Mouse (Mus musculus) embryonic stem cell, embryonic (primary cell): ENCODE data around the gene Pcdh9.

Experiments
- CTCF ChIA-PET, 4 experiments: fragments of 300-600 bp in 2 of 4; fragments of 350-600 bp in 2 of 4; sonication (Branson Sonifier 250); formaldehyde crosslinking; loops; one replicate each; lab custom pipeline; 2022; ENCODE audit warnings: inconsistent platforms in 2 of 4; lab: Charles Lee
- POLR2A ChIA-PET, 4 experiments: fragments of 300-600 bp in 2 of 4; fragments of 350-600 bp in 2 of 4; sonication (Branson Sonifier 250); formaldehyde crosslinking; loops; one replicate each; lab custom pipeline; 2022; ENCODE audit warnings: antibody characterized with exemption in 4 of 4, inconsistent platforms in 1 of 4; lab: Charles Lee

Pcdh9 gene

DNA sequence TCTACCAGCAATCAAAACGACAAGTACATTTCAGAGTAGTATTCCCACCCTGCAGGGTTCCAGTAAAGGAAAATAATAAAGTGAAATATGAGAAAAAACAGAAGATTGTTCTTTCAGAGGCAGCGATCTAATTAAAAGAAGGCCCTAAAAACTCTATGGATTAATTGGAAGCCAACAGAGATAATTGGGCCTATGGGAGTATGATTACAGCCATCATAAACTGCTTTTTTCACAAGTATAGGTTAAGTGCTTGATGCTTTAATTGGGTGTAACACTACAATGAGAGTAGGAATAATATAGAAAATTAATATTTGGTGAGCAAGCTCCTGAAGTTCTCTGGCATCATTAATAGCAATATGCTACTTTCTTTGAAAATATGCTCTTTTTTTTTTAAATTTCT lies 448.6 kb downstream of the Pcdh9 start:
- POLR2A ChIA-PET: no interaction called here
- CTCF ChIA-PET: no interaction called here

DNA sequence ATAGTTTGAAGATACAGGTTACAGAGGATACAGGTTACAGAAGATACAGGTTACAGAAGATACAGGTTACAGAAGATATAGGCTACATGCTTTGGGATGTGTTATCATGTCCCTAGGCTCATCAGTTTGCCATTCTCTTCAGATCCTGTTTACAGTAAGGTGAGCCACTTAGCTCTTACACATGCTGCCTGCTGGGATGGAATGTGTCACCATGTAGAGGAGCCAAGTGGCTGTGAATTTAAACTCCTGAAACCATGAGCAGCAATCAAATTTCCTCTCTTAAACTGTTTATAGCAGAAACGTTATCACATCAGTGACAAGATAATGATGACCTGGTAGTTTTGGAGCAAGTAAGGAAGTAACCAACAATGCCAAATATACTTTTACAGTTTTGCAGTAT lies 453.3 kb downstream of the Pcdh9 start:
- POLR2A ChIA-PET: no interaction called here

DNA sequence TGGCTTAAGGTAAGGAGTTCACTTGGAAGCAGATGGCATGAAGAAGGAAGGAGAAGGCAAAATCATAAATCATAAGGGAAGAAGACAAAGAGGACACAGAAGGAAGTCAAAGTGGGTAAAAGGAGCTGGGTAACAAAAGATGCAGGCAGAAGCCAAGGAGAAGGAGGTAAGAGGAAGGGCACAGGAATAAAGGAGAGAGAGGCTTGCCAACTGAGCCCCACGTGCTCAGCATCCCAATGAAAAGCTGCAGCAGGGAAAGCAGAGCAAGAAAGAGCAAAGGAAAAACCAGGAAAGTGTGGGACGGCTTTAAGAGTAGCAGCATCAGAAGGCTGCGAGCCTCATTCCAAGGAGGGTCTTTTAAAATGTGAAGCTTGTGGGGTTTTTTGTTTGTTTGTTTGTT lies 473.7 kb downstream of the Pcdh9 start:
- POLR2A ChIA-PET: interaction anchor here in 1 of 4 experiments (0.6 kb wide), 1 partner anchor 382 kb away, joined by 6 read pairs; no protein-coding TSS in a partner anchor
- CTCF ChIA-PET: no interaction called here

More for the DNA sequence above, 453.3 kb downstream of the Pcdh9 start:
- CTCF ChIA-PET: no interaction called here

DNA sequence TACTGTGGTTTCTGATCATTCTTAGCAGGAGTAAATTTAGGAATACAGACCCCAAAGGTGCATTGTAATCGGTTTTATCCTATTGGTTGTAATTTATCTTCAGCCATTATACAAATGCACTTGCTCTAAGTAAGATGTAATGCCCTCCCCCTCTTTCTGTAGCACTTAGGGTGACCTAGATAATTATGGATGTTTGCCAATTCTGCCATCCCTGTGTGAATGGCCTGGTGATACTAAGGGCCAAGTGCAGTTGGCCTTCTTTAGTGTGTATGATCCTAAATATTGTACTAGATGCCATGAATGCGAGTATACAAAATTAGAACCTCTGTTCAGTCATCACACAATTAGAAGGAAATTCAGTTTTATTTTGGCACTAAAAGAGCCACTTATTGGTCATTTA lies 475.0 kb downstream of the Pcdh9 start:
- CTCF ChIA-PET: no interaction called here
- POLR2A ChIA-PET: no interaction called here

DNA sequence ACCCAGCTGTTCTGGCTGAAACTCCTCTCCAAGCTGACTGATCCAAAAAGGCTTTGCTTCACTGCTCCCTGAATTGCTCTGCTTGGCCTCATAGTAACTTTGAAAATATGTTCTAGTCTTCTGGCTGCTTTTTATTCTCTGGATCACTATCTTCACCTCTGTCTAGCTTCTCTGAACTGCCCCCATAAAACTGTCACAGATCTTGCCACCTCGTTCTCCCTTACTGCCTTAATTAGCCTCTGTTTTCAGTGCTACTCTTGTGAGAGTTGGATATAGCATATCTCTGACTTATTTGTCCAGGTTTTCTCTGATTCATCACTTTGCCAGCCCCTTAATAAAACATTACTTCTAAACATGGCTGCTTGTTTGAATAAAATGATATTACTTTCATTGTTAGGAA lies 481.2 kb downstream of the Pcdh9 start:
- POLR2A ChIA-PET: no interaction called here
- CTCF ChIA-PET: no interaction called here

DNA sequence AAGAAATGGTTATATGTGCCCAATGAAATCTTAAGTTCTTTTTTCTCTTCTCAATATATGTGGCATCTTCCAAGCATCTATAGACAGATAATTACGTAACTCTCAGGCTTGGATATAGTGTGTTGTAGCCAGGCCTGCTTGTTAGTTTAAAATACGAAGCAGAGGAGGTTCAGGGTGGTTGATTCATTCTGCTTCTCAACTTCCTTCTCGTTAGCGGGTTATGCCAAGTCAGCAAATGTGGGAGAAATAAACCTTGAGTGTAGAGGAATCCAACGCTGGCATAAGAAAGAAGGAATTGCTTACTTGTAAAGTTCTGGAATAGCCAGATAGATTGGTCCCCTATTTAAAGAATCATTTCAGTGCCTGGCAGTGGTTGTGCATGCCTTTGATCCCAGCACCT lies 482.7 kb downstream of the Pcdh9 start:
- CTCF ChIA-PET: no interaction called here
- POLR2A ChIA-PET: no interaction called here

DNA sequence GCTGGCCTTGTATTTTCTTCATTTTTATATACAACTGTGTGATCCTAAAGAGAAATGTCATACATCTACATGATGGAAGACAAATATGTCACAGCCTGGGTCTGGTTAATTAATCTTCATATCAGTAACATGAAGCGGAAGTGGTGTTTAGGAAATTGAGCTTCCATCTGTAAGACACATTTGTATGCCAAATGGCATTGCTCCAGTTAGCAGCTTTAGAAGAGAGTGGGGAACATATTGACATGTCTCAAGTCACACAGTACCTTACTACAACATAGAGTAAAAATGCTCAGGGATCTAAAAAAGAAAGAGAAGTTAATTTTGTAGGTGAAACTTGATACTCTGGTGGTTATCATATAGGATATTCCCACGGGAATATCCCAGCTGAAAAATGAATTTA lies 505.4 kb downstream of the Pcdh9 start:
- POLR2A ChIA-PET: no interaction called here
- CTCF ChIA-PET: no interaction called here

DNA sequence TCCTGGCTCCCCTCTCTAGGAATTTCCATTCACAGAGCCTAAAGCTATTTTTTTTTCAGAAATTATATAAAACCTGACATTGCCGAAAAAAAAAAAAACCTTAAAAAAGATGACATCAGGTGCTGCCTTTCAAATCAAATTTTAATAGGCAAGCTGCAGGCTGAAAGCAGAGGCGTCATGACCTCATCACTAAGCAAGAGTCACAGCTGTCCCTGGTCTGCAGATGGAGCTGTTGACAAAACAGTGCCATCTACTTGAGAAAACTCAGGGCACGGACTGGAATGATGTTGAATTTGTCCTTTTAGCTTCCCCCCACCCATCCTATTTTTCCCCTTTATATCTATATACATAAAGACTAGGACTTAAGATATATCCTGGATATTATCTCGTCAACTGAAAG lies 509.3 kb downstream of the Pcdh9 start:
- POLR2A ChIA-PET: no interaction called here
- CTCF ChIA-PET: interaction anchor here in 2 of 4 experiments (0.6 to 0.7 kb wide), 2 partner anchors 444 to 464 kb away, joined by 3 read pairs; no protein-coding TSS in a partner anchor

DNA sequence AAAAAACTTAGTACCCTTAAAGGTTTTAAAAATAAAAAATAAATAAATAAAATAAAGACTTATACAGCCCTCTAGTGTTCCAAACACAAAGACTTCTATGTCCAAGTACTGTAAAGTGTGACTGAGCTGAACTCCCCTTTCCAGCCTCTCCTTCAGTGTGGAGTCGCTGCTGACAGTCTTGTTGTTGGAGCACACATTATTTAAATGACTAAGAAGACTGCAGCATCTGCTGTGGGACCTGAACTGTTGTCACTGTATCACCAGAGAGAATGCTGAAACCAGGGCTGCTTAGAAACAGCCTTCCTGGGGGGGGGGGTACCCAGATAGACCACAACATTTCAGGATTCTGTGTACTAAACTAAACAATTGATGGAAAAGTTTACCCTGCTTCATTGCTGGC lies 509.7 kb downstream of the Pcdh9 start:
- CTCF ChIA-PET: interaction anchor here in 1 of 4 experiments (0.7 kb wide), 1 partner anchor 464 kb away, joined by 3 read pairs; no protein-coding TSS in a partner anchor
- POLR2A ChIA-PET: no interaction called here

DNA sequence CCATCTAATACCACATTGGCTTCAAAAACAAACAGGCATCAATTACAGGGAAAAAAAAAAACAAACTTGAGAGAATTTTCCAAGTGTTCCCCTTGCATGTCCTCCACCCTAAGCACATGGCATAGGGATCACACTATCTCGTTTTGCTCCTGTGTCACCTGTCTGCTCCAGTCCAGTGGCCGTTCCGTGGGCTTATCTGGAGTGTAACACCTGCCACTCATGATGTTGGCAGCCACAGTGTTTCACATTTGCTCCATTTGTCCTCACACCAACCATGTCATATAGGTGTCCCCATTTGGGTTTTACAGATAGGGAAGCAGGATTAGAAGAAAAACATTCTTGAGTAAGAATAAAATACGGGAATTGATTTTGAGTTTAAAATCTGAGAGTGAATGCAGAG lies 514.3 kb downstream of the Pcdh9 start:
- POLR2A ChIA-PET: no interaction called here
- CTCF ChIA-PET: no interaction called here

DNA sequence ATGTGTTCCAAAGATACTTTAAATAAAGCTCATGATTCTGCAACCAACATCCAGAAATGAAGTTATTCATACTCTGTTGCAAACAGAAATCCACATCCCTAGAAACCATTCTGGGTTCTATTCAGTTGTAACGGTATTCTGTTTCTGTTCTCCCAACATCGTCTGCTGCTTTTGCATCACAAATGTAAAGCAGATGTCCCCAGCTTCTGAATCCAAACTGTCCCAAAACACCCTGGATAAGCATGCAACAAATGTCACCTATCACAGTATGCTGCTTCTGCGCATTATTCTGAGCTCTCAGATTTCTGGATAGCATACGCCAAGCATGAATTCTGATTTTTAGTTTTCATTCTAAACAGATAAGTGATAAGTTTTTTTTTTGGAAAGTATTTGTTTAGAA lies 516.3 kb downstream of the Pcdh9 start:
- ChIA-PET POLR2A (no interaction called here), CTCF (no interaction called here)

DNA sequence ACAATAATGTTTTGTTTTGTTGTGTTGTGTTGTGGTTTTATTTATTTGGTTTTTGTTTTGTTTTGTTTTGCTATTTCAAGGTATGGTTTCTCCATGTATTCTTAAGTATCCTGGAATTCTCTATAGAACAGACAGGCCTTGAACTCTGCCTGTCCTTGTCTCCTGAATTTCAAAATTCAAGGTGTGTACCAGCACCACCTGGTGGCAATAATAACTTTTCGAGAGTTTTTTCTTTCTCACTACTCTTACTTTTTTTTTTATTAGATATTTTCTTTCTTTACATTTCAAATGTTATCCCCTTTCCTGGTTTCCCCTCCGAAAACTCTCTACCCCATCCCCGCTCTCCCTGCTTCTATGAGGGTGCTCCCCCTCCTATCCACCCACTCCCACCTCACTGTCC lies 536.3 kb downstream of the Pcdh9 start:
- CTCF ChIA-PET: no interaction called here
- POLR2A ChIA-PET: no interaction called here

DNA sequence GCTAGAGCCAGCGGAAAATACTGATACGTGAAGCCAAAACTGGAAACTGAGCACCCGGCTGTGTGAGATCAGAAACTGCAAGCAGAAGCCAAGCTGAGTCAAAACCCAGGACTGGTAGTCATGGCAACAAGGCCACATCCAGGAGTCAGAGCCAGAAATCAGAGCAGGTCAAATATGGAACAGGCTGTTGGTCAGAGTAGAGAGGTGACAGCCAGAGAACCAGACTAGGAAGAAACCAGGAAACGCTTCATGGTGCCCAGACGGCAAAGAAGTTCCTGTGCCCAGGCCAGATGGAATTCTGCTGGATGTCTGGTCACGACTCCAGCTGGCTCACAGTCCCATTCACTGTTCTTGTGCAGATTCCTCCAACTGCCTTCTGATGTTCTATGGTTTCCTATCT lies 539.6 kb downstream of the Pcdh9 start:
- POLR2A ChIA-PET: no interaction called here
- CTCF ChIA-PET: no interaction called here

DNA sequence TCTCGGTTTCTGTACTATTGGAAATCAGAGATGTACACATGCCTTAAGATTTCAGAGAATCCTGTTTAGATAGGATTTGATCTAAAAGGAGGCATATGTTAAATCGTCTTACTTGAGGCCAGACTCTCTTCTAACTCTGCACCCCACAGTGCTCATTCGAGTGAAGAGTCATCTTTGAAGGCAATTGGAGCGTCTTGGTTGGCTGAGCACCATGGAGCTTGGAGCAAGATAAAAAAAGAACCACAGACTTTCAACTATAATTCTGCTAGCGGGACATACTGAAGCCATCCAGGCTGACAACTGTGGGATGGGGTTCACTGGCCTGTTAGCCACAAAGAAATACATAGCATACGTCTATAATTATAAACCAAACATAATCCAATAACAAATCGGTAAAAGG lies 541.3 kb downstream of the Pcdh9 start:
- POLR2A ChIA-PET: no interaction called here

DNA sequence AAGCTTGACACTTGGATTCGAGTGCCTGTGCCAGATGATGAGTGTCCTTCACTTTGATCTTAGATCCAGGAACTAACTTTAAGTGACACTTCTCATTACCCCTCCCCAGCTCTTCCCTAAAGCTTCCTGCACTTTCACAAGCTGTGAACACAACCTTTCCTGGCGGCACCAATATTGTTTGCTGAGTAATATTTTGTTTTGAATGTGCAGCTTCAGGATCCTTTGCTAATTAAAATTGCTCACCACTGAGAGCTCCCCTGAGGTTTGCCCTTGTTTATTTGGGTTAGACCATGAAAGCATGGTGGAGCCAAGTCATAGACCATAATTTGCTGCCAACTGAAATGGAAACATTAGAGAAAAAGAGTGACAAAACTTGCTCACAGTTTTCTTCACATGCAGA lies 543.4 kb downstream of the Pcdh9 start:
- CTCF ChIA-PET: no interaction called here
- POLR2A ChIA-PET: no interaction called here

More for the DNA sequence above, 541.3 kb downstream of the Pcdh9 start:
- CTCF ChIA-PET: no interaction called here

DNA sequence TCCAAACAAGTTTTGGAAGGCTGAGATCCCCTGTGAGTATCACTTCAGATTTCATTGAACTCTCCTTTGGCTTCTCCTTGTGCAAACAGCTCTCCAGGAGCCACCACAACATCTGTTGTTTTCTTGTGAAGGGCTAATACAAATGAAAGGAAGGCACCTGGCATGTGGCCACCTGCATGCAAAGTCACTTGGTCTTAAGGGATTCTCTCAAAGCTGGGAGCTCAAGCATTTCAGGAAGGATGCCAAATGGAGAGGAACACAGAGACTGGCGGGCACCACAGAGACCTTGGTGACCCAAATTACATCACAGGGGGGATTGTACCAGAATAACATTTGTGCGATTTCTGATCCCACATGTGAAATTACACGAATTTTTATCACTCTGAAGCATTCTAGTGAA lies 547.7 kb downstream of the Pcdh9 start:
- POLR2A ChIA-PET: no interaction called here
- CTCF ChIA-PET: interaction anchor here in 1 of 4 experiments (0.7 kb wide), 1 partner anchor 71 kb away, joined by 4 read pairs; no protein-coding TSS in a partner anchor

DNA sequence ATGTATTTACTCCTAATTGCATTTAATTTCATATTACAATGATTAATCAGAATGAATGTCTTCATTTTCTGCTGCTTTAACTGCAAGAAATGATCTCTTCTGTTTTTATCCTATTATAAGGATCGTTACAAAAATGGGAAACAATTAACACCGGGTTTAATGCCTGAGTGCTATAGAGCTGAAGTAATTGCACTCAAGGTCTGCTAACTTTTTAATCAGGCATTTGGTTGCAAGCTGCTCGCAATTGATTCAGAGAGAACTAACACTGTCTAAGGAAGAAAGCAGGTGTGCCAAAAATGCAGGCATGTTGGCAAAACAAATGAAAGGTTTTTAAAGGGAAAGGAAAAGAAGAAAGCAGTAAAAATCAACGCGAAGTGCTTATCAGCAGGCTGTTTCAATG lies 549.1 kb downstream of the Pcdh9 start:
- CTCF ChIA-PET: no interaction called here
- POLR2A ChIA-PET: no interaction called here

DNA sequence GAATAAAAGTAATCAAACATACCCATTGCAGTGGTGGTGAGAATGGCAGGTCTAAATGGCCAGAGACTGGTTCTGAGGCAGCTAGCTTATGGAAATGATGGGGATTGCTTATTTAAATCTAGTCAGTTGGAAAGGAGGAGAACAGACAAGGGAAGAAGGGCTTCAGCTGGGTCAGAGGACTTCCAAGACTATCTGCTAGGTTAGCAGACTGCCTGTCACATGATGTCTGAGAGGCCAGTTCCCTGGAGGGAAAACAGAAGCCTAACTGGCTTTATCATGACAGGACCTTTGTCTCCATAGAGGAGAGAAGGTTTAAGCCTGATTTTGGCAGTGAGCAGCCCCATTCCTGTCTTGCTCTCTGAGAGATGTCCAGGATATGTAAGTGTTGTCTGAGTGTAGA lies 561.2 kb downstream of the Pcdh9 start:
- CTCF ChIA-PET: no interaction called here
- POLR2A ChIA-PET: no interaction called here

DNA sequence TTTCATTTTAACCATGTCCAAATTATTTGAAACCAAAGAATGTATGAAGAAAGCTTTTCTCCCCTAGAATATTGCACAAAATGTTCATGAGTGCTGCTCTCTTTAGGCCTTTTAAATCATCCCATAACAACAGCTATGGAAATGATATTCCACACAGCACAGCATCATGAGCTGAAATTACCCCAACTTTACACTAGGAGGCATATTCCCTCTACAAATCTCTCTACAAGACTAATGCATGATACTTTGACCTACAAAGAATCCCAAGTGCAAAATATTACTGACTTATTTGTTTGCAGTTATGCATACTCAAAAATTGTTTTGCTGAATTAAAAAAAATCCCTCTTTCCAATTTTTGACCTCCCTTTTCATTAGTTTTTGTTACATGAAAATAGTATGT lies 573.1 kb downstream of the Pcdh9 start:
- POLR2A ChIA-PET: no interaction called here

DNA sequence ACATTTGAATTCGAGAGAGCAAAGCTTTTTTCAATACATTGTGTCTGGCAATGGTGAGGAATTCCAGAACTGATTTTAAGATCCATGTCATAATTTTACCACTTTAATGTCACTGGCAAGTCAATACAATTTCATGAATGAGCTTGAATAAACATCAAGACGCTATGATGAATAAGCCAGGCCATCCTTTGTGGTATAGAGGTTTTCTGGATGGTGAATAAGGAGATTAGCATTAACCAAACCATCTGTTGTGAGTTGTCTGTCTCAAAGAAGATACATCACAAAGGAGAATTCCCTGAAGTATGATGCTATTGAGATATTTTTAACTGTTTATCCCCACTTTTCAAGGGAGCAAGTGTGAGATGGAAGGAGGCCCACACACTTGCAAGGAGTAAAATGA lies 602.1 kb downstream of the Pcdh9 start:
- ChIA-PET CTCF (no interaction called here), POLR2A (no interaction called here)

More for the DNA sequence above, 573.1 kb downstream of the Pcdh9 start:
- CTCF ChIA-PET: interaction anchor here in 1 of 4 experiments (0.5 kb wide), 1 partner anchor 94 kb away, joined by 3 read pairs; no protein-coding TSS in a partner anchor

DNA sequence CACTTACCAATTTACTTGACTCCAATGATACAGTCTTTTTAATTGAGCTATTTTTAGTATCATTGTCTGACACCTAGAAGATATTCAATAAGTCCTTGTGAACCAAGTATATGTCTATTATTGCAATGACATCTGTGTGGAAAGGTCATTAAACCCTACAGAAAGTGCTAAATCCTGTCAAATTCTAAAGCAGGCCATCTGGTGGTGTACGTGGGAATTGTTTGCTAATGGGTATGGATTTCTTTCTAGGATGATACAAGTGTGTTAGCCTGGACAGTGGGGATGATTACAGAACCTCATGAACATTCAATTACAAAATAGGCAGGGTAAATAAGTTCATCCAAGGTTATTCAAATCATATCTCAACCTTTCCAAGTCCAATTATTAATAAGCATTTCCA lies 602.8 kb downstream of the Pcdh9 start:
- CTCF ChIA-PET: no interaction called here

DNA sequence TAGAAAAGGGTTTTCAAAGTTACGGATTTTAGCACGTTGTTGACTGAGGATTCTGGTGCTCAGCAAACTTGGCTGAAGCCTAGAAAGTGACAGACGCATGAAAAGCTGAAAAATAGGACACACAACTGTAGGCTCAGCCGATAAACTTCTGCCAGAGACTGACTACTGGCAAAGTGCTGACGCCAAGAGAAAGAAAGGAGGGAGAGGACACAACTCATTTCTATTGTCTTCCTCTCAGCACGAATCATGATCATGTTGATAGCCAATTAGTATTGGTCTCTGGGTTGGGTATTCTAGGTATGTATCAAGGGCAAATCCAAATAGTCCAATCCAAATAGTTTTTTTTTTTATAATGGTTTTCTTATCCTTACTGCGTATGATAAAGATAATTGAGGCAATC lies 605.3 kb downstream of the Pcdh9 start:
- POLR2A ChIA-PET: no interaction called here

More for the DNA sequence above, 602.8 kb downstream of the Pcdh9 start:
- POLR2A ChIA-PET: no interaction called here

More for the DNA sequence above, 605.3 kb downstream of the Pcdh9 start:
- CTCF ChIA-PET: no interaction called here
